14 mouse cellular contexts compared by ENCODE assay signal in genomic region chr2:102987708-102988010, GRCm38 (mm10).
A peak's percentile ranks its signal among the peaks of the same experiment; 100 is the strongest.
DNase-seq lines count a peak whose midpoint lies in the region; ATAC-seq and TF ChIP-seq lines count a peak whose summit lies in the region.
"Had no signal": no experiment of that assay in that cellular context is flagged by ENCODE, and none has a peak within 500 bp of the region (broad histone marks: within the 10 kb centered on the region; RNA-seq: fewer than 3 reads in every experiment).

No protein-coding gene starts in this region.

- WGBS in intestine, postnatal 0 days = 95% methylated on average over 4 of the region's 4 CpGs
- 86% methylated on average over 4 of the region's 4 CpGs for WGBS in lung, adult 2 months

- H3K4me1 ChIP-seq in intestine, postnatal 0 days (replicated peaks; ENCODE audit: control insufficient read depth, insufficient read depth, low read length) = no peaks in the 10 kb centered on the region
- H3K4me1 ChIP-seq in lung, adult 2 months (ENCODE audit: control insufficient read depth, insufficient read depth, low read length) = no peaks in the 10 kb centered on the region
- H3K4me1 ChIP-seq: forebrain, embryonic 15.5 days; hindbrain, embryonic 15.5 days had no signal

- no peak for TF ChIP-seq CTCF in intestine, postnatal 0 days (IDR thresholded peaks at IDR 0.05; ENCODE audit: low read depth)
- TF ChIP-seq CTCF in lung, adult 2 months (IDR thresholded peaks at IDR 0.05; ENCODE audit: insufficient read depth, low read length) = no peak

- TF ChIP-seq POLR2A in myocyte (IDR thresholded peaks at IDR 0.05; ENCODE audit: insufficient read length, low read depth) = no peak
- TF ChIP-seq POLR2A in lung, adult 2 months (IDR thresholded peaks at IDR 0.05; ENCODE audit: borderline replicate concordance, extremely low read depth, low read depth, low read length) = no peak

- no peaks in the 10 kb centered on the region for H3K79me2 ChIP-seq in myocyte (ENCODE audit: control insufficient read depth, insufficient read depth)

- H3ac ChIP-seq in myocyte (ENCODE audit: control insufficient read depth, insufficient read length) = no peak overlapping the region

- H3K27ac ChIP-seq in intestine, postnatal 0 days (ENCODE audit: low read depth, low read length) = no peak overlapping the region
- H3K27ac ChIP-seq: forebrain, embryonic 15.5 days; hindbrain, embryonic 15.5 days had no signal

- DNase-seq in adrenal gland, adult 8-10 months = peak; percentile 51
- DNase-seq in adrenal gland, postnatal 4 days (ENCODE audit: low spot score in 2 of 2) = no peak
- peak; percentile 82 for DNase-seq in heart, adult 11 months
- no peak for DNase-seq in heart, postnatal 10 days
- no peak for DNase-seq in lung, adult 2 months
- DNase-seq: cerebellum, adult 11 months; cerebellum, adult 9-10 months; gastrocnemius, postnatal 10 days had no signal

- H3K9ac ChIP-seq in intestine, postnatal 0 days (ENCODE audit: low read depth, low read length) = no peak overlapping the region
- H3K9ac ChIP-seq: forebrain, embryonic 15.5 days; heart, embryonic 12.5 days; hindbrain, embryonic 15.5 days had no signal

- no peaks in the 10 kb centered on the region for H3K36me3 ChIP-seq in myocyte (ENCODE audit: control insufficient read depth, insufficient read depth)
- H3K36me3 ChIP-seq in intestine, postnatal 0 days (ENCODE audit: control insufficient read depth, insufficient read depth) = no peaks in the 10 kb centered on the region
- H3K36me3 ChIP-seq: forebrain, embryonic 15.5 days; heart, embryonic 12.5 days; hindbrain, embryonic 15.5 days had no signal

- peak overlapping the region; percentile 64 for H3K4me2 ChIP-seq in myocyte (ENCODE audit: low read depth)
- H3K4me2 ChIP-seq in intestine, postnatal 0 days (replicated peaks; ENCODE audit: low read depth) = no peak overlapping the region
- H3K4me2 ChIP-seq: forebrain, embryonic 15.5 days; heart, embryonic 12.5 days; hindbrain, embryonic 15.5 days had no signal

- H3K27me3 ChIP-seq in myocyte (ENCODE audit: control insufficient read depth, insufficient read depth, insufficient read length) = no peaks in the 10 kb centered on the region
- H3K27me3 ChIP-seq in intestine, postnatal 0 days (replicated peaks; ENCODE audit: control insufficient read depth, insufficient read depth, low read length) = no peaks in the 10 kb centered on the region
- H3K27me3 ChIP-seq: forebrain, embryonic 15.5 days; heart, embryonic 12.5 days; hindbrain, embryonic 15.5 days had no signal

- no peaks in the 10 kb centered on the region for H3K9me3 ChIP-seq in intestine, postnatal 0 days (ENCODE audit: control insufficient read depth)
- H3K9me3 ChIP-seq: forebrain, embryonic 15.5 days; heart, embryonic 12.5 days; hindbrain, embryonic 15.5 days had no signal

- H3K4me3 ChIP-seq in myocyte = no peak overlapping the region
- no peak overlapping the region for H3K4me3 ChIP-seq in intestine, postnatal 0 days (ENCODE audit: low read depth, low read length)
- no peak overlapping the region for H3K4me3 ChIP-seq in lung, adult 2 months (replicated peaks; ENCODE audit: extremely low read depth, low read depth, low read length)
- H3K4me3 ChIP-seq: forebrain, embryonic 15.5 days; heart, embryonic 12.5 days; hindbrain, embryonic 15.5 days had no signal

- ATAC-seq in intestine, postnatal 0 days = no peak
- ATAC-seq: forebrain, embryonic 15.5 days; intestine, embryonic 16.5 days had no signal

- intact Hi-C loops in heart, postnatal 10 days (cut with DNase I) = no loop called here

TF ChIP-seq in myocyte, 11 proteins besides CTCF, POLR2A, EP300 and RAD21:
- TF ChIP-seq CEBPB (IDR thresholded peaks at IDR 0.05; ENCODE audit: insufficient read depth, poor library complexity, severe bottlenecking) (no peak), TCF12 (IDR thresholded peaks at IDR 0.05; ENCODE audit: insufficient read depth, poor library complexity, severe bottlenecking) (no peak), TCF3 (IDR thresholded peaks at IDR 0.05; ENCODE audit: insufficient read length, low read depth) (no peak)

Comparison
In these comparisons a context has a peak if more than half of its experiments do, and no peak if none do; other contexts are left out.
1. DNase-seq: peak in adrenal gland, adult 8-10 months (single experiment) and heart, adult 11 months (single experiment); none in adrenal gland, postnatal 4 days (0 of 2), heart, postnatal 10 days (0 of 2) and lung, adult 2 months (single experiment).